Mouse (Mus musculus) megakaryocyte, embryonic 14.5 days (primary cell): Measurements from ENCODE around the gene Krtap7-1. TPM values are rescaled to one million over a fixed set of nuclear protein-coding genes. Genes with fewer than 3 reads are reported as not detected.

Source experiments
- H3K27me3 ChIP-seq: replicated peaks from 2 replicates; pipeline ENCODE3; 2012; ENCODE audit warnings: inconsistent platforms
- H3K36me3 ChIP-seq: replicated peaks from 2 replicates; pipeline ENCODE3; 2012; ENCODE audit warnings: low read length, inconsistent platforms, mixed read lengths
- H3K4me1 ChIP-seq: 2 replicates; pipeline ENCODE4 v1.6.1; 2012; ENCODE audit warnings: inconsistent platforms
- H3K4me3 ChIP-seq: replicated peaks from 2 replicates; pipeline ENCODE3; 2012; ENCODE audit warnings: moderate library complexity, mild to moderate bottlenecking, inconsistent platforms
- H3K9me3 ChIP-seq: 2 replicates; pipeline ENCODE4 v1.6.1; 2012; ENCODE audit warnings: inconsistent platforms
- FLI1 ChIP-seq: IDR thresholded peaks from 2 replicates; pipeline ENCODE4 v1.6.1; 2012; ENCODE audit warnings: low read length, inconsistent platforms, mixed read lengths
- GATA1 ChIP-seq: IDR thresholded peaks from 3 replicates; pipeline ENCODE4 v1.6.1; 2012; ENCODE audit warnings: mixed read lengths, low read length, inconsistent platforms, borderline replicate concordance
- polyA plus RNA-seq: library from polyadenylated mRNA; stranded (reverse); fragments of >175 nt; gene quantifications from 2 replicates; pipeline ENCODE4 v1.2.3, GENCODE M21; 2012; ENCODE audit warnings: low replicate concordance; ENCODE audit not compliant: insufficient read depth

Krtap7-1 gene
- not detected in 2 replicates for polyA plus RNA-seq

DNA sequence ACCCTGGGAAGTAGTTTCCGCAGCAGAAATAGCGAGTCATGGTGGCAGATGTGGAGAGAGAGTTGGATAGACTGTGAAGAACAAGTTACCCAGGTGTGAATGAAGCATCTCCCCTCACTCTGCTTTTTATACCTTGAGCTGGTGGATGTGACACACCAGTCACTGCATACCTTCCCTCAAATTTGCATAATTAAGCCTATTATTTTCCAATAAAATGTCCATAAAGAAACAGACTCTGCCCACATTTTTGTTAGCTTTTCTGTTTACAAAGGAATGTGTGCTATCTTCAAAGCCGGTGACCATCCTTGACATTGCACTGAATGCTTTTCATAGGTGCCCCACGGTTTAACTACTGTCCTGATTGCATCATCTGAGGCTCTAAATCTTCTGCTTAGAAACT is at the start of gene Krtap7-1:
Krtap7-1 (minus strand) TSS at position 101 of the 400 bp plus-strand sequence.
- Histone ChIP-seq H3K36me3 (no peaks in the 10 kb centered on the region), H3K9me3 (peaks cover 31% of the 10 kb centered on the region), H3K4me1 (no peaks in the 10 kb centered on the region), H3K27me3 (no peaks in the 10 kb centered on the region), H3K4me3 (no peak within 1 kb of the TSS)
- no peak for TF ChIP-seq GATA1
- no peak for TF ChIP-seq FLI1

DNA sequence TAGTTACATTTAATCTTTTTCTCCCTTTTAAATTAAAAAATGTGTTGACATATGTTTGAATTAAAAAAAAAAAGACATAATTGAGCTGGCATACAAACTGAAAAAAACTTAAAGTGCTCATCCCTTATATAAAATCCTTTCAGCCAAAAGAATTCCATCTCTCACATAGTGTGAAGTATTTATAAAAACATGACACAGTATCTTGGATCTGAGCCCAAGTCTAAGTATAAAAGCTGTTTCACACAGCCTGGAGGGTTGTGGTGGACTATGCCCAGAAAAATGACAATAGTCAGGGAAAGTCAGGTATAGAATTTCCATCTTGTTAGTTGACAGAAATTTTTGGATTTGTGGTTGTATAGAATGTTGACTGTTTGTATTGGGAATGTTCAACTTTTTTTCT is 42.2 kb upstream of the Krtap7-1 start:
- no peaks in the 10 kb centered on the region for H3K36me3 ChIP-seq
- peaks cover 6% of the 10 kb centered on the region for H3K9me3 ChIP-seq
- TF ChIP-seq GATA1 (no peak), FLI1 (no peak)
- H3K27me3 ChIP-seq, result no peaks in the 10 kb centered on the region
- no peak overlapping the region for H3K4me3 ChIP-seq
- no peaks in the 10 kb centered on the region for H3K4me1 ChIP-seq

DNA sequence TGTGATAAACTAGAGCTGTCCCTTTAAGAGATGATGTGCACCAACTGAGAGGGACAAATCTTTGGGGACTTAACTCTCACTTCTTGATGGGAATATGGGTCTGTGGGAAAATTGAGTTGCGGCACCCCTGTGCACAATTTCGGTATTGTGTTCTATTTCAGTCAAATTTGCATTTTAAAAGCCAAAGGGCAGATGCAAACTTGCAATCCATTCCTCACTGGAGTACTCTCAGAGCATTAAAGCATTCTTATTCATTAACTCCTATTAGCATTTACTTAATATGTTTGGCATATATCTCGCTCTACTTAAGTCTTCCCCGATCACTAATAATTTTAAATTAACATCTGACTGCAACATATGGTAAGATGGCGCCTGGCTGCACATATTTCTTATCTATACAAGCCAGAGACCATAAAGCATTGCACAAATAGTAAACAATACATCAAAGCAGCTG is 29.9 kb upstream of the Krtap7-1 start:
- no peaks in the 10 kb centered on the region for H3K4me1 ChIP-seq
- no peaks in the 10 kb centered on the region for H3K36me3 ChIP-seq
- TF ChIP-seq GATA1 (no peak), FLI1 (no peak)
- H3K27me3 ChIP-seq, result no peaks in the 10 kb centered on the region
- H3K9me3 ChIP-seq, result peaks cover 11% of the 10 kb centered on the region
- H3K4me3 ChIP-seq, result no peak overlapping the region

DNA sequence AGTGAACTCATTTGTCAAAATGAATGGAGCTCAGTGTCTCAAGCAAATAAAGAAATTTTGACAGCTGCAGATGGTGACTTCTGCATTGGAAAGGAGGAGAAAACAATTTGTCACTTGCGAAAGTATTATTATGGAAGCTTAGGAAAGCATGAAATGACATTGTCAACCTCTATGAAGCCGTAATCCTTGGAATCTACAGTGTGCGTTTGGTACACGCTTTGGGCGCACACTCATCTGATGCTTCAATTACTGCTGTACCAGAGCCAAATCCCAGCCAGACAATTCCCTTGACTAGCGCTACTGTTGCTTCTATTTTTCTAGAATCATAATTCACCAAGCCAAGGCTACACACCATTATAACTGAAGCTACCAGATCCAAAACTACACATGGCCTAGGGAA is 29.2 kb upstream of the Krtap7-1 start:
- Histone ChIP-seq H3K4me3 (no peak overlapping the region), H3K27me3 (no peaks in the 10 kb centered on the region), H3K36me3 (no peaks in the 10 kb centered on the region), H3K9me3 (peaks cover 9% of the 10 kb centered on the region), H3K4me1 (no peaks in the 10 kb centered on the region)
- TF ChIP-seq GATA1 (no peak), FLI1 (no peak)

DNA sequence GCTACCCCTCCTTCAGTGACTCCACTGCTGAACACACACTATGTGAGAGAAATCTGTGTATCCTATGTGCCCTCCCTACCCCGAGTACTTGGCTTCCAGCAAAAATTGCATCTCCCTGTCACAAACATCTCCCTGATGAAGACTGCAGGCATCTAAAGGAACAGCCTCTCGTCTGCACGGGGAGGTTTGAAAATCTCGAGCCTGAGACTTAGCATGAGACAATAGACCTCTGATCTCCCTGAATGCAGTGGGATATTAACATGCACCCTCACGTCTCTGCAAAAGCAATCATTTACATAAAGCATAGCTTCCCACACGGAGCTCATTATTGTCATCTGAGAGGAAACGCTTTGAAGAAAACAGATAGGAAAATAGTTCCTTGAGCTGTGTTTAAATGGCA is 22.4 kb upstream of the Krtap7-1 start:
- Histone ChIP-seq H3K36me3 (no peaks in the 10 kb centered on the region), H3K9me3 (peaks cover 6% of the 10 kb centered on the region; the same call in 1 of the 2 replicates), H3K27me3 (no peaks in the 10 kb centered on the region), H3K4me3 (no peak overlapping the region), H3K4me1 (no peaks in the 10 kb centered on the region; the same call in 1 of the 2 replicates)
- TF ChIP-seq GATA1 (no peak), FLI1 (no peak)

DNA sequence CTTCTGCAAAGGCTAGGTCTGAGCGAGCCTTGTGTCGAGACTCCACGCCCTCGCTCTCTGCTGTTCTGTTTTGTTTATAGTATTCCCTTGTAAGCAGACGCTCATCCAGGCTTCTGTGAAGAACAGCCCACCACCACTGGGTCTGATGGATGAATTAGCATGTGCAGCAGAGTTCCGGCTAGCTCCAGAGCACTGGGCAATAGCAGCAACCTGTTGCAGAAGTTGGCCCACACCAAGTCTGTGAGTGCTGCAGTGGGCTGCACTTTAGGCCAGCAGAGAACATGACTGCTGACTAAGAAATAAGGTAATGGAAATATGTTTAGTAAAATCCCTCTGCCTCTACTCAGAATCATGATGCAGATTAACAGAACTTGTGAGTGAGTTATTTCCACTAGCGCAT is 21.7 kb upstream of the Krtap7-1 start:
- H3K27me3 ChIP-seq, result no peaks in the 10 kb centered on the region
- H3K36me3 ChIP-seq, result no peaks in the 10 kb centered on the region
- TF ChIP-seq FLI1, result no peak
- TF ChIP-seq GATA1, result no peak
- H3K9me3 ChIP-seq, result peaks cover 6% of the 10 kb centered on the region; the same call in 1 of the 2 replicates
- H3K4me1 ChIP-seq, result no peaks in the 10 kb centered on the region; the same call in 1 of the 2 replicates
- H3K4me3 ChIP-seq, result no peak overlapping the region

DNA sequence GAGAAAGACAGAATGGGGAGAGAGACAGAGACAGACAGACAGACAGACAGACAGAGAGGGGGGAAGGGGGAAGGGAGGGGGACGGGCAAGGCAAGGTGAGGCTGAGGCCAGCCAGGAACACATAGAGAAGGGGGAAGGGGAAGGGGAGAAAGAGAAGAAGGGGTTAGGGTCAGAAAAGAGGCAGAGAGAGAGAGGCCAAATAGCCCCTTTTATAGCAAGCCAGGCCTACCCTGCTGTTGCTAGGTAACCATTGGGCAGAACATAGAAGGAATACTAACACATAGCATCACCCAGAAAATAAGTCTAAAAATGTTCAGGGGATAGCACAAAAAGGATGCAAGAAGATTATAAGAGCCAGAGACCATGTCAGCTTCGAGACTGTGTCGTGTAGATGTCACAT is 20.3 kb upstream of the Krtap7-1 start:
- Histone ChIP-seq H3K4me3 (no peak overlapping the region), H3K4me1 (no peaks in the 10 kb centered on the region; the same call in 1 of the 2 replicates), H3K27me3 (no peaks in the 10 kb centered on the region), H3K9me3 (peaks cover 14% of the 10 kb centered on the region; the same call in 1 of the 2 replicates), H3K36me3 (no peaks in the 10 kb centered on the region)
- TF ChIP-seq FLI1, result no peak
- TF ChIP-seq GATA1, result no peak

DNA sequence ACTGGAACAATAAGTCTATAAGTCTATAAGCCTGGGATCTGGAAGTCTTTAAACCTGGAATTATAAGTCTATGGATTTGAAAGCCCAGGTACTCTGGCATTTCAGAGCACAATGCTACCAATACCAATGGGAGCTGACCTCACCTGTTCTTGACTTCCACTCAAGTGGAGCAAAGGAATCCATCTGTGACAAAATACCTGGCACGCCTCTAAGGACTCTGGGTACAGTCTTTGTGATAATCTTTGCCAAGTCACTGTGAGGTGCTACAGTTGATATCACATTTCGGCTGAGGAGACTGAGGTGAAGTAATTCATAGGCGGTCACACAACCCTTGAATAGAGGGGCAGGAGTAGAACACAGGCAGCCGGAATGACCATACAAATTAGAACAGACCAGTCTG is 12.9 kb upstream of the Krtap7-1 start:
- TF ChIP-seq GATA1 (no peak), FLI1 (no peak)
- Histone ChIP-seq H3K4me3 (no peak overlapping the region), H3K9me3 (peaks cover 22% of the 10 kb centered on the region), H3K4me1 (no peaks in the 10 kb centered on the region; the same call in 1 of the 2 replicates), H3K27me3 (no peaks in the 10 kb centered on the region), H3K36me3 (no peaks in the 10 kb centered on the region)

DNA sequence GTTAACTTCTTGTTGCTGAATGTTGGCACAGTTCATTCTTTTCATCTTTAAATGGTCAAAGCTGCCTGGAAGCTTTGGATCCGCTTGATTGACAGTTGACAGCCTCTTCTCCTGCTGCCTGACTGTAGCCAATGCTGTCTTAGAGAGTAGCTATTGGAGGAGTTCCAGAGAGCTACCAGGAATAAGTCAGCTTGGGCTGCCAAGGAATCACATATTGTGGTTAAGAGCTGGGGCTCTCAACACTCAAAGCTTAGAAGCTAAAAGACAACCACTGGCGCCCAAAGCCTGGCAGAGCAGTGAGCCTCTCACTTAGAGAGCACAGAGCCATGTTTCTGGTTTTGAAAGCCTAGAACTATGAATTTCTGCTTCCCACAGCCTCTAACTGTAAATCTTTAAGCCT is 12.4 kb upstream of the Krtap7-1 start:
- Histone ChIP-seq H3K27me3 (no peaks in the 10 kb centered on the region), H3K36me3 (no peaks in the 10 kb centered on the region), H3K9me3 (peaks cover 21% of the 10 kb centered on the region), H3K4me3 (no peak overlapping the region), H3K4me1 (no peaks in the 10 kb centered on the region)
- TF ChIP-seq GATA1 (no peak), FLI1 (no peak)

DNA sequence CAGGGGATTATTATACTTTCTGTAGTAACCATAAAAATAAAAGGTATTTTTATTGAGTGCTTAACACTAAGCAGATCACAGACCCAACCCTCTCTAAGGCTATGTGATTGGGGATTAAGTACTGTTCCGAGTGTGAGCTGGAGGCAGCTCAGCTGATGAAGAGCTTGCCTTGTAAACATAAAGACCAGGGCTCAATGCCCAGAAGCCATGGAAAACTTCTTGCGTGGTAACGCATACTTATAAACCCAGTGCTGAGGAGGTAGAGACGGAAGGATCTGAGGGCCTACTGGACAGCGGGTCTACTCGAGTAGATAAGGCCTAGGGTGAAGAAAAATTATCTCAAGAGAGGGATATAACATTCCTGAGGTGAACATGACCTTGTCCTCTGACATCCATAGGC is 12.0 kb upstream of the Krtap7-1 start:
- no peak for TF ChIP-seq FLI1
- Histone ChIP-seq H3K27me3 (no peaks in the 10 kb centered on the region), H3K4me3 (no peak overlapping the region), H3K36me3 (no peaks in the 10 kb centered on the region), H3K9me3 (peaks cover 23% of the 10 kb centered on the region), H3K4me1 (no peaks in the 10 kb centered on the region)

DNA sequence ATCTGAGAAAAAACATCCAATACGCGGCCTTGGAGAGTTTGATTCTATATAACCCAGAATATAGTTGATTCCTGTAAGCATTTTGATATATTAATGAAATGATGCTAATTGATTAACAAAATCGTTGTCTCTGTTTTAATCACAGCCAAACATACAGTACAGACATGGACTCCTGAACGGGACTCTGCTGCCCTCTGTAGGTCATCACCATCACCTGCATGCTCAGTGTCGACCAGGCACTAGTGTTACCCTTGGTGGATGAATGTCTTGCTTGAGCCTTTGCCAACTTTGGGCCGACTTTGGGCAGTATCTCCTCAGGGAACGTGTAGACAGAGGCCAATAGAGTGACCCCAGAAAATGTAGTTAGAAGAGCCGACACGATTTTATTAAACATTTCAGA is 9.5 kb upstream of the Krtap7-1 start:
- peaks cover 18% of the 10 kb centered on the region for H3K9me3 ChIP-seq
- no peak overlapping the region for H3K4me3 ChIP-seq
- H3K4me1 ChIP-seq, result no peaks in the 10 kb centered on the region
- no peaks in the 10 kb centered on the region for H3K27me3 ChIP-seq
- no peak for TF ChIP-seq FLI1
- TF ChIP-seq GATA1, result no peak
- H3K36me3 ChIP-seq, result no peaks in the 10 kb centered on the region
